Mouse (Mus musculus) neural tube, embryonic 14.5 days (tissue): ENCODE measurements at regions not wholly inside any gene's neighbourhood (a gene's known extent, or its start where the extent isn't known, plus 50 kb on each side); places are given as distances from the start of the nearest gene placed in this dataset.
A peak's percentile ranks its signal among the peaks of the same experiment; 100 is the strongest.

ENCODE experiments used
- ATAC-seq: fragments of 200-750 bp; cut with Nextera tagmentation; 2 replicates; pipeline ENCODE4 v1.8.0; 2017; ENCODE audit warnings: low read depth, mild to moderate bottlenecking, moderate TSS enrichment, moderate library complexity
- H3K27ac ChIP-seq: fragments of 300-500 bp; sonication (generic); 2 replicates; pipeline ENCODE4 v1.5.1; 2014; ENCODE audit warnings: low read depth, mild to moderate bottlenecking, control low read depth, low read length, moderate library complexity, mixed read lengths
- H3K27me3 ChIP-seq: fragments of 300-500 bp; sonication (generic); 2 replicates; pipeline ENCODE4 v1.6.1; 2014; ENCODE audit warnings: low read length; ENCODE audit not compliant: control insufficient read depth, insufficient read depth
- H3K36me3 ChIP-seq: fragments of 300-500 bp; sonication (generic); 2 replicates; pipeline ENCODE4 v1.6.1; 2014; ENCODE audit warnings: low read length, mixed read lengths; ENCODE audit not compliant: control insufficient read depth, insufficient read depth
- H3K4me1 ChIP-seq: fragments of 300-500 bp; sonication (generic); 2 replicates; pipeline ENCODE4 v1.6.1; 2014; ENCODE audit warnings: low read length; ENCODE audit not compliant: control insufficient read depth, insufficient read depth
- H3K4me2 ChIP-seq: fragments of 300-500 bp; sonication (generic); 2 replicates; pipeline ENCODE4 v1.6.1; 2014; ENCODE audit warnings: mild to moderate bottlenecking, low read depth, low read length, control low read depth
- H3K4me3 ChIP-seq: fragments of 300-500 bp; sonication (generic); 2 replicates; pipeline ENCODE4 v1.5.1; 2014; ENCODE audit warnings: low read depth, low read length, control low read depth, mixed read lengths
- H3K9ac ChIP-seq: fragments of 300-500 bp; sonication (generic); replicated peaks from 2 replicates; pipeline ENCODE4 v1.6.1; 2014; ENCODE audit warnings: low read depth, mild to moderate bottlenecking, control low read depth, low read length, mixed read lengths
- H3K9me3 ChIP-seq: fragments of 300-500 bp; sonication (generic); 2 replicates; pipeline ENCODE4 v1.6.1; 2016; ENCODE audit warnings: low read length; ENCODE audit not compliant: control insufficient read depth
- WGBS: fragments of 180-500 bp; shearing (Covaris S2); extraction: QIAGEN DNeasy Blood & Tissue Kit; methylation state at CpG from one replicate; pipeline ENCODE4 v1.1.7; 2014; 5-methylcytosine and 5-hydroxymethylcytosine counted together

- Histone ChIP-seq H3K9ac (no peak overlapping the region), H3K4me2 (no peak overlapping the region), H3K36me3 (no peaks in the 10 kb centered on the region), H3K9me3 (no peaks in the 10 kb centered on the region), H3K27ac (no peak overlapping the region), H3K4me1 (no peaks in the 10 kb centered on the region), H3K27me3 (no peaks in the 10 kb centered on the region), H3K4me3 (no peak overlapping the region)
- 72% methylated on average over 8 of the region's 8 CpGs for WGBS
- ATAC-seq, result no peak
Observed at GRCm38 (mm10) chr1:41133946-41134345, 328.5 kb downstream of the Tmem182 start.

- no peaks in the 10 kb centered on the region for H3K27me3 ChIP-seq
- no peak overlapping the region for H3K27ac ChIP-seq
- H3K4me1 ChIP-seq, result no peaks in the 10 kb centered on the region; the same call in 1 of the 2 replicates
- H3K9ac ChIP-seq, result no peak overlapping the region
- 85% methylated on average over 2 of the region's 2 CpGs for WGBS
- no peaks in the 10 kb centered on the region for H3K36me3 ChIP-seq
- H3K9me3 ChIP-seq, result no peaks in the 10 kb centered on the region
- no peak for ATAC-seq
- H3K4me2 ChIP-seq, result no peak overlapping the region
- H3K4me3 ChIP-seq, result no peak overlapping the region
Observed at GRCm38 (mm10) chr1:41139725-41140124, 334.3 kb downstream of the Tmem182 start.

- no peak overlapping the region for H3K4me3 ChIP-seq
- 11% methylated on average over 1 of the region's 1 CpGs for WGBS
Observed at GRCm38 (mm10) chr1:41140542-41140941, 335.1 kb downstream of the Tmem182 start.

GRCm38 (mm10) chr1:41141992-41142391 lies 336.6 kb downstream of the Tmem182 start:
- Histone ChIP-seq H3K9me3 (no peaks in the 10 kb centered on the region), H3K27ac (no peak overlapping the region), H3K36me3 (no peaks in the 10 kb centered on the region), H3K4me1 (no peaks in the 10 kb centered on the region; the same call in 1 of the 2 replicates), H3K9ac (no peak overlapping the region), H3K4me2 (no peak overlapping the region), H3K27me3 (no peaks in the 10 kb centered on the region), H3K4me3 (no peak overlapping the region)
- no peak for ATAC-seq
- WGBS, result 91% methylated on average over 4 of the region's 4 CpGs

More at GRCm38 (mm10) chr1:41140542-41140941, 335.1 kb downstream of the Tmem182 start:
- Histone ChIP-seq H3K9ac (no peak overlapping the region), H3K27ac (no peak overlapping the region), H3K27me3 (no peaks in the 10 kb centered on the region), H3K4me2 (no peak overlapping the region), H3K36me3 (no peaks in the 10 kb centered on the region), H3K9me3 (no peaks in the 10 kb centered on the region), H3K4me1 (no peaks in the 10 kb centered on the region; the same call in 1 of the 2 replicates)
- peak; percentile 41; the same call in 1 of the 2 replicates for ATAC-seq

- peaks cover 4% of the 10 kb centered on the region; the same call in 1 of the 2 replicates for H3K4me1 ChIP-seq
- H3K9ac ChIP-seq, result no peak overlapping the region
- H3K9me3 ChIP-seq, result no peaks in the 10 kb centered on the region
- H3K4me3 ChIP-seq, result no peak overlapping the region
- WGBS, result 43% methylated on average over 1 of the region's 1 CpGs
- H3K27ac ChIP-seq, result no peak overlapping the region
- H3K4me2 ChIP-seq, result no peak overlapping the region
- ATAC-seq, result peak; percentile 66
- no peaks in the 10 kb centered on the region for H3K36me3 ChIP-seq
- H3K27me3 ChIP-seq, result no peaks in the 10 kb centered on the region
Observed at GRCm38 (mm10) chr1:41152516-41152915, 347.1 kb downstream of the Tmem182 start.

- Histone ChIP-seq H3K9ac (no peak overlapping the region), H3K9me3 (no peaks in the 10 kb centered on the region), H3K27me3 (no peaks in the 10 kb centered on the region), H3K4me2 (no peak overlapping the region), H3K27ac (no peak overlapping the region), H3K36me3 (no peaks in the 10 kb centered on the region), H3K4me1 (peaks cover 7% of the 10 kb centered on the region; the same call in 1 of the 2 replicates), H3K4me3 (no peak overlapping the region)
- WGBS, result 26% methylated on average over 14 of the region's 14 CpGs
- peak; percentile 18; the same call in 1 of the 2 replicates for ATAC-seq
Observed at GRCm38 (mm10) chr1:41153174-41153999, 348.0 kb downstream of the Tmem182 start.

GRCm38 (mm10) chr1:41154198-41154597 lies 348.8 kb downstream of the Tmem182 start:
- H3K27me3 ChIP-seq, result no peaks in the 10 kb centered on the region
- ATAC-seq, result no peak
- H3K9ac ChIP-seq, result no peak overlapping the region
- no peak overlapping the region for H3K4me2 ChIP-seq
- H3K9me3 ChIP-seq, result no peaks in the 10 kb centered on the region
- H3K4me3 ChIP-seq, result no peak overlapping the region
- peaks cover 7% of the 10 kb centered on the region; the same call in 1 of the 2 replicates for H3K4me1 ChIP-seq
- 32% methylated on average over 4 of the region's 4 CpGs for WGBS
- no peak overlapping the region for H3K27ac ChIP-seq
- H3K36me3 ChIP-seq, result no peaks in the 10 kb centered on the region

GRCm38 (mm10) chr1:41156946-41157345 lies 351.5 kb downstream of the Tmem182 start:
- H3K9ac ChIP-seq, result no peak overlapping the region
- no peak for ATAC-seq
- no peaks in the 10 kb centered on the region for H3K9me3 ChIP-seq
- peak overlapping the region; percentile 8; the same call in 1 of the 2 replicates for H3K4me2 ChIP-seq
- WGBS, result 23% methylated on average over 10 of the region's 10 CpGs
- no peaks in the 10 kb centered on the region for H3K27me3 ChIP-seq
- no peaks in the 10 kb centered on the region for H3K36me3 ChIP-seq
- peaks cover 7% of the 10 kb centered on the region; the same call in 1 of the 2 replicates for H3K4me1 ChIP-seq
- H3K4me3 ChIP-seq, result no peak overlapping the region
- no peak overlapping the region for H3K27ac ChIP-seq
